ENCODE assay signal across 12 mouse cellular contexts in the genomic region with DNA sequence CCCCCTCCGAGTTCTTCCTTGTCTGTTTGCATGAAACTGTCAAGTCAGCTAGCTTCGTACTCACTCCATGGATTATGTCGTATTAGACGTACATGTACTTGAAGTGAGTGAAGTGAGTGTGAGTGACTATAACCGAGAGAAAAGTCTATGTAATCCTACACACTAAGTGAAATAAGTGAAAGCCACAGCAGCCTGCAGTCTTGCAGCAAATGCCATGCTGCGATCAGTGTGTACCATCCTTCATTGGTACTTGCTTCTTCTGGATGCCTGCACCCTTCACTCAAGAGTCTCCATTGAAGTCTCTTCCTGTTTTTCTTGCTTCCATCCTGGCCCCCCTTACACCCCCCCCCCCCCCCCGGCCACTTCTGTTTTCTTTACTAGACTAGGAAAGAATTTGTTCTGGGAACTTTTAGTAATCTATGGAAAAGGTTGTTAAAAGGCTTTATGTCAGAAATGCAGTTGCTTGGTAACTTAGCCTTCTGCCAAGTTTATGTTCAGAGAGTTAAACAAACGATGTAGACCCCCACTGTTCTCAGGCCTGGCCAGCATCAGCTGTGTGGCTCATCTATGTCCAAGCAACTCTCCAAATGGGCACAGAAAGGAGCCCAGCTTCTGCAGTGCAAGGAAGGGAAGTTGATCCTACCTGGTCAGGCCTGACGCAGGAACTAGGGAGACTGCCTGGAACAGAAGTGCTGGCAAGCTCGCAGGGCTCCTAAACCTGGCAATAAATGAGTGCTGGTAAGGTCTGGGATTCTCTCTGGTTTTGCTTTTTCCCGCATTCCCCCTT.
DNase-seq lines count a peak whose midpoint lies in the region; ATAC-seq and TF ChIP-seq lines count a peak whose summit lies in the region.
"Had no signal": no experiment of that assay in that cellular context is flagged by ENCODE, and none has a peak within 500 bp of the region (broad histone marks: within the 10 kb centered on the region; RNA-seq: fewer than 3 reads in every experiment).

No protein-coding gene starts in this region.

- no peak overlapping the region for H3K4me2 ChIP-seq in lung, embryonic 14.5 days
- 0 out of 2 replicates have a peak overlapping the region, but pooled peaks have one; percentile 22 for H3K4me2 ChIP-seq in intestine, embryonic 15.5 days (replicated peaks)
- H3K4me2 ChIP-seq in stomach, embryonic 14.5 days (replicated peaks; ENCODE audit: low read depth, low read length) = no peak overlapping the region; the same call in 1 of the 2 replicates

- TF ChIP-seq POLR2A in lung, adult 2 months (IDR thresholded peaks at IDR 0.05; ENCODE audit: borderline replicate concordance, extremely low read depth, low read depth, low read length) = no peak

- H3K9me3 ChIP-seq in lung, embryonic 14.5 days (ENCODE audit: low read depth, low read length) = no peaks in the 10 kb centered on the region
- H3K9me3 ChIP-seq in intestine, embryonic 15.5 days = no peaks in the 10 kb centered on the region
- no peaks in the 10 kb centered on the region for H3K9me3 ChIP-seq in stomach, embryonic 14.5 days (ENCODE audit: control insufficient read depth, low read depth, low read length)
- H3K9me3 ChIP-seq: heart, embryonic 10.5 days had no signal

- no peak overlapping the region for H3K4me3 ChIP-seq in lung, embryonic 14.5 days (ENCODE audit: low read depth, low read length)
- H3K4me3 ChIP-seq in lung, adult 2 months (replicated peaks; ENCODE audit: extremely low read depth, low read depth, low read length) = no peak overlapping the region
- no peak overlapping the region for H3K4me3 ChIP-seq in intestine, embryonic 15.5 days (replicated peaks)
- no peak overlapping the region for H3K4me3 ChIP-seq in stomach, embryonic 14.5 days (ENCODE audit: low read depth, low read length)
- H3K4me3 ChIP-seq: erythroblast, embryonic 14.5 days; heart, embryonic 10.5 days had no signal

- H3K27ac ChIP-seq in lung, embryonic 14.5 days (ENCODE audit: low read depth) = peak overlapping the region; percentile 58; the same call in 1 of the 2 replicates
- peak overlapping the region; percentile 8 for H3K27ac ChIP-seq in intestine, embryonic 15.5 days
- H3K27ac ChIP-seq in stomach, embryonic 14.5 days (ENCODE audit: low read length) = peak overlapping the region; percentile 75
- H3K27ac ChIP-seq: heart, embryonic 10.5 days; liver, embryonic 14.5 days had no signal

- H3K27me3 ChIP-seq in lung, embryonic 14.5 days (ENCODE audit: insufficient read depth, low read length) = no peaks in the 10 kb centered on the region
- no peaks in the 10 kb centered on the region for H3K27me3 ChIP-seq in intestine, embryonic 15.5 days (replicated peaks)
- no peaks in the 10 kb centered on the region for H3K27me3 ChIP-seq in stomach, embryonic 14.5 days (ENCODE audit: control insufficient read depth, insufficient read depth, low read length)
- H3K27me3 ChIP-seq: Patski had no signal

- 22% methylated on average over 11 of the region's 11 CpGs for WGBS in lung, embryonic 14.5 days
- WGBS in lung, adult 2 months = 33% methylated on average over 11 of the region's 11 CpGs
- WGBS in intestine, embryonic 15.5 days = 27% methylated on average over 10 of the region's 11 CpGs
- 31% methylated on average over 11 of the region's 11 CpGs for WGBS in stomach, embryonic 14.5 days

- H3K9ac ChIP-seq in lung, embryonic 14.5 days = no peak overlapping the region
- H3K9ac ChIP-seq in intestine, embryonic 15.5 days = no peak overlapping the region
- H3K9ac ChIP-seq in stomach, embryonic 14.5 days (replicated peaks; ENCODE audit: low read depth, low read length) = no peak overlapping the region
- H3K9ac ChIP-seq: liver, embryonic 14.5 days had no signal

- DNase-seq in cerebellum, adult 9-11 months = peak; percentile 42
- no peak for DNase-seq in cerebellum, adult 11-12 months
- DNase-seq in lung, embryonic 14.5 days = peak; percentile 71
- DNase-seq in lung, adult 2 months = no peak
- no peak for DNase-seq in kidney, adult 18-20 months
- DNase-seq in spleen, adult 18-20 months = no peak

- ATAC-seq in lung, embryonic 14.5 days (ENCODE audit: insufficient read depth) = peak; percentile 67; the same call in 1 of the 2 replicates
- peak; percentile 74 for ATAC-seq in intestine, embryonic 15.5 days
- peak; percentile 56; the same call in 1 of the 2 replicates for ATAC-seq in stomach, embryonic 14.5 days (ENCODE audit: insufficient number of reproducible peaks, insufficient read depth, low FRiP score, low read depth)
- ATAC-seq: Patski had no signal

- H3K4me1 ChIP-seq in lung, embryonic 14.5 days (ENCODE audit: insufficient read depth) = peaks cover 14% of the 10 kb centered on the region
- no peaks in the 10 kb centered on the region for H3K4me1 ChIP-seq in lung, adult 2 months (ENCODE audit: control insufficient read depth, insufficient read depth, low read length)
- H3K4me1 ChIP-seq in intestine, embryonic 15.5 days (replicated peaks) = peaks cover 3% of the 10 kb centered on the region; the same call in 1 of the 2 replicates
- H3K4me1 ChIP-seq in stomach, embryonic 14.5 days (ENCODE audit: control insufficient read depth, insufficient read depth, low read length) = peaks cover 11% of the 10 kb centered on the region; the same call in 1 of the 2 replicates

- H3K36me3 ChIP-seq in lung, embryonic 14.5 days (ENCODE audit: insufficient read depth) = no peaks in the 10 kb centered on the region
- no peaks in the 10 kb centered on the region for H3K36me3 ChIP-seq in intestine, embryonic 15.5 days
- H3K36me3 ChIP-seq in stomach, embryonic 14.5 days (ENCODE audit: control insufficient read depth, insufficient read depth, low read length) = no peaks in the 10 kb centered on the region
- H3K36me3 ChIP-seq: heart, embryonic 10.5 days had no signal

- no peak for TF ChIP-seq CTCF in lung, embryonic 14.5 days (IDR thresholded peaks at IDR 0.05; ENCODE audit: low read depth)
- no peak for TF ChIP-seq CTCF in lung, adult 2 months (IDR thresholded peaks at IDR 0.05; ENCODE audit: insufficient read depth, low read length)

Comparison
In these comparisons a context has a peak if more than half of its experiments do, and no peak if none do; other contexts are left out.
1. DNase-seq: peak in cerebellum, adult 9-11 months (single experiment) and lung, embryonic 14.5 days (single experiment); none in cerebellum, adult 11-12 months (single experiment), lung, adult 2 months (single experiment), kidney, adult 18-20 months (single experiment) and spleen, adult 18-20 months (0 of 2).
2. H3K27ac ChIP-seq: peak in every context shown above with its lines; median percentile 75 in stomach, embryonic 14.5 days; 58 in lung, embryonic 14.5 days; 8 in intestine, embryonic 15.5 days.
3. Peak in every context shown above with its lines, with median percentiles within 50 percentile points of each other: ATAC-seq.